Mouse (Mus musculus): ENCODE results near the gene Kctd2. TPM values are rescaled to one million over a fixed set of nuclear protein-coding genes. Genes with fewer than 3 reads are reported as not detected.

Gene Kctd2
- polyA plus RNA-seq, 1 experiment from 2014 or later = 3.9 TPM

- Histone ChIP-seq H3K9me3 (replicated peaks; ENCODE audit: control insufficient read depth, low read length) (0 out of 2 replicates have a peak, but pooled peaks cover 2% of the 10 kb centered on the region), H3K4me1 (ENCODE audit: control insufficient read depth, insufficient read depth, low read length) (peaks cover 12% of the 10 kb centered on the region), H3K27ac (ENCODE audit: low read length) (no peak within 1 kb of the TSS), H3K4me2 (ENCODE audit: low read depth, low read length) (no peak within 1 kb of the TSS), H3K4me3 (ENCODE audit: low read length) (no peak within 1 kb of the TSS), H3K36me3 (ENCODE audit: control insufficient read depth, insufficient read depth) (no peaks in the 10 kb centered on the region), H3K27me3 (ENCODE audit: control insufficient read depth, insufficient read depth, low read length) (no peaks in the 10 kb centered on the region), H3K9ac (ENCODE audit: low read length) (no peak within 1 kb of the TSS)
- no peak for ATAC-seq (replicated peaks; ENCODE audit: extremely low read depth, insufficient read depth, low FRiP score)
- WGBS = 92% methylated on average over 9 of the region's 9 CpGs
Observed at GRCm38 (mm10) chr11:115439906-115440595, 20.1 kb downstream of the Kctd2 start, which contains the start of gene Trim80. Gene Trim80, plus strand, starts transcription at chr11:115440545.

- Histone ChIP-seq H3K36me3 (ENCODE audit: control insufficient read depth, insufficient read depth) (no peaks in the 10 kb centered on the region), H3K4me2 (ENCODE audit: low read depth, low read length) (no peak overlapping the region), H3K27me3 (ENCODE audit: control insufficient read depth, insufficient read depth, low read length) (no peaks in the 10 kb centered on the region), H3K4me3 (ENCODE audit: low read length) (no peak overlapping the region), H3K9me3 (replicated peaks; ENCODE audit: control insufficient read depth, low read length) (0 out of 2 replicates have a peak, but pooled peaks cover 2% of the 10 kb centered on the region), H3K4me1 (ENCODE audit: control insufficient read depth, insufficient read depth, low read length) (peaks cover 3% of the 10 kb centered on the region), H3K27ac (ENCODE audit: low read length) (no peak overlapping the region), H3K9ac (ENCODE audit: low read length) (no peak overlapping the region)
- WGBS = 50% methylated on average over 15 of the region's 15 CpGs
- no peak for ATAC-seq (replicated peaks; ENCODE audit: extremely low read depth, insufficient read depth, low FRiP score)
Observed at GRCm38 (mm10) chr11:115441417-115441816, 21.5 kb downstream of the Kctd2 start.

GRCm38 (mm10) chr11:115446906-115447305, 27.0 kb downstream of the Kctd2 start:
- Histone ChIP-seq H3K27me3 (ENCODE audit: control insufficient read depth, insufficient read depth, low read length) (no peaks in the 10 kb centered on the region), H3K4me3 (ENCODE audit: low read length) (no peak overlapping the region), H3K4me1 (ENCODE audit: control insufficient read depth, insufficient read depth, low read length) (peaks cover 15% of the 10 kb centered on the region), H3K27ac (ENCODE audit: low read length) (peak overlapping the region; percentile 49), H3K9me3 (replicated peaks; ENCODE audit: control insufficient read depth, low read length) (no peaks in the 10 kb centered on the region), H3K4me2 (ENCODE audit: low read depth, low read length) (peak overlapping the region; percentile 14; the same call in 1 of the 2 replicates), H3K9ac (ENCODE audit: low read length) (peak overlapping the region; percentile 58), H3K36me3 (ENCODE audit: control insufficient read depth, insufficient read depth) (no peaks in the 10 kb centered on the region)
- 12% methylated on average over 3 of the region's 3 CpGs for WGBS
- peak; percentile 60; the same call in 1 of the 2 replicates for ATAC-seq (replicated peaks; ENCODE audit: extremely low read depth, insufficient read depth, low FRiP score)

GRCm38 (mm10) chr11:115447321-115447885, 27.5 kb downstream of the Kctd2 start:
- Histone ChIP-seq H3K27me3 (ENCODE audit: control insufficient read depth, insufficient read depth, low read length) (no peaks in the 10 kb centered on the region), H3K4me2 (ENCODE audit: low read depth, low read length) (no peak overlapping the region), H3K36me3 (ENCODE audit: control insufficient read depth, insufficient read depth) (no peaks in the 10 kb centered on the region), H3K4me1 (ENCODE audit: control insufficient read depth, insufficient read depth, low read length) (peaks cover 15% of the 10 kb centered on the region), H3K9me3 (replicated peaks; ENCODE audit: control insufficient read depth, low read length) (no peaks in the 10 kb centered on the region), H3K9ac (ENCODE audit: low read length) (peak overlapping the region; percentile 5; the same call in 1 of the 2 replicates), H3K4me3 (ENCODE audit: low read length) (no peak overlapping the region), H3K27ac (ENCODE audit: low read length) (peak overlapping the region; percentile 49)
- ATAC-seq (replicated peaks; ENCODE audit: extremely low read depth, insufficient read depth, low FRiP score) = peak; percentile 28; the same call in 1 of the 2 replicates
- 82% methylated on average over 11 of the region's 11 CpGs for WGBS

GRCm38 (mm10) chr11:115448075-115448474, 28.1 kb downstream of the Kctd2 start:
- no peak overlapping the region for H3K4me2 ChIP-seq (ENCODE audit: low read depth, low read length)
- no peaks in the 10 kb centered on the region for H3K27me3 ChIP-seq (ENCODE audit: control insufficient read depth, insufficient read depth, low read length)
- WGBS = 87% methylated on average over 16 of the region's 16 CpGs
- no peak for ATAC-seq (replicated peaks; ENCODE audit: extremely low read depth, insufficient read depth, low FRiP score)
- H3K4me3 ChIP-seq (ENCODE audit: low read length) = no peak overlapping the region
- no peak overlapping the region for H3K9ac ChIP-seq (ENCODE audit: low read length)
- H3K27ac ChIP-seq (ENCODE audit: low read length) = no peak overlapping the region
- H3K36me3 ChIP-seq (ENCODE audit: control insufficient read depth, insufficient read depth) = no peaks in the 10 kb centered on the region
- H3K4me1 ChIP-seq (ENCODE audit: control insufficient read depth, insufficient read depth, low read length) = peaks cover 15% of the 10 kb centered on the region
- no peaks in the 10 kb centered on the region for H3K9me3 ChIP-seq (replicated peaks; ENCODE audit: control insufficient read depth, low read length)

GRCm38 (mm10) chr11:115448998-115449397, 29.1 kb downstream of the Kctd2 start:
- Histone ChIP-seq H3K4me3 (ENCODE audit: low read length) (no peak overlapping the region), H3K27ac (ENCODE audit: low read length) (no peak overlapping the region), H3K4me2 (ENCODE audit: low read depth, low read length) (no peak overlapping the region), H3K9me3 (replicated peaks; ENCODE audit: control insufficient read depth, low read length) (no peaks in the 10 kb centered on the region), H3K4me1 (ENCODE audit: control insufficient read depth, insufficient read depth, low read length) (peaks cover 17% of the 10 kb centered on the region), H3K9ac (ENCODE audit: low read length) (no peak overlapping the region), H3K27me3 (ENCODE audit: control insufficient read depth, insufficient read depth, low read length) (no peaks in the 10 kb centered on the region), H3K36me3 (ENCODE audit: control insufficient read depth, insufficient read depth) (no peaks in the 10 kb centered on the region)
- 64% methylated on average over 7 of the region's 7 CpGs for WGBS
- ATAC-seq (replicated peaks; ENCODE audit: extremely low read depth, insufficient read depth, low FRiP score) = no peak

- Histone ChIP-seq H3K36me3 (ENCODE audit: control insufficient read depth, insufficient read depth) (no peaks in the 10 kb centered on the region), H3K27ac (ENCODE audit: low read length) (no peak overlapping the region), H3K4me3 (ENCODE audit: low read length) (no peak overlapping the region), H3K4me2 (ENCODE audit: low read depth, low read length) (no peak overlapping the region), H3K4me1 (ENCODE audit: control insufficient read depth, insufficient read depth, low read length) (peaks cover 17% of the 10 kb centered on the region), H3K27me3 (ENCODE audit: control insufficient read depth, insufficient read depth, low read length) (no peaks in the 10 kb centered on the region), H3K9me3 (replicated peaks; ENCODE audit: control insufficient read depth, low read length) (no peaks in the 10 kb centered on the region; the same call in 1 of the 2 replicates), H3K9ac (ENCODE audit: low read length) (no peak overlapping the region)
- no peak for ATAC-seq (replicated peaks; ENCODE audit: extremely low read depth, insufficient read depth, low FRiP score)
- WGBS = 81% methylated on average over 7 of the region's 7 CpGs
Observed at GRCm38 (mm10) chr11:115450176-115450575, 30.2 kb downstream of the Kctd2 start.

GRCm38 (mm10) chr11:115451781-115452241, 31.9 kb downstream of the Kctd2 start:
- Histone ChIP-seq H3K36me3 (ENCODE audit: control insufficient read depth, insufficient read depth) (no peaks in the 10 kb centered on the region), H3K9me3 (replicated peaks; ENCODE audit: control insufficient read depth, low read length) (no peaks in the 10 kb centered on the region; the same call in 1 of the 2 replicates), H3K27ac (ENCODE audit: low read length) (no peak overlapping the region; the same call in 1 of the 2 replicates), H3K4me1 (ENCODE audit: control insufficient read depth, insufficient read depth, low read length) (peaks cover 10% of the 10 kb centered on the region), H3K4me3 (ENCODE audit: low read length) (no peak overlapping the region), H3K4me2 (ENCODE audit: low read depth, low read length) (no peak overlapping the region), H3K9ac (ENCODE audit: low read length) (no peak overlapping the region), H3K27me3 (ENCODE audit: control insufficient read depth, insufficient read depth, low read length) (no peaks in the 10 kb centered on the region)
- WGBS = 77% methylated on average over 8 of the region's 8 CpGs
- peak; percentile 72 for ATAC-seq (replicated peaks; ENCODE audit: extremely low read depth, insufficient read depth, low FRiP score)

GRCm38 (mm10) chr11:115452281-115452860, 32.4 kb downstream of the Kctd2 start:
- ATAC-seq (replicated peaks; ENCODE audit: extremely low read depth, insufficient read depth, low FRiP score) = no peak
- no peaks in the 10 kb centered on the region for H3K36me3 ChIP-seq (ENCODE audit: control insufficient read depth, insufficient read depth)
- no peak overlapping the region; the same call in 1 of the 2 replicates for H3K27ac ChIP-seq (ENCODE audit: low read length)
- no peak overlapping the region for H3K9ac ChIP-seq (ENCODE audit: low read length)
- no peaks in the 10 kb centered on the region for H3K27me3 ChIP-seq (ENCODE audit: control insufficient read depth, insufficient read depth, low read length)
- 79% methylated on average over 7 of the region's 7 CpGs for WGBS
- peaks cover 9% of the 10 kb centered on the region for H3K4me1 ChIP-seq (ENCODE audit: control insufficient read depth, insufficient read depth, low read length)
- H3K9me3 ChIP-seq (replicated peaks; ENCODE audit: control insufficient read depth, low read length) = no peaks in the 10 kb centered on the region; the same call in 1 of the 2 replicates
- no peak overlapping the region for H3K4me2 ChIP-seq (ENCODE audit: low read depth, low read length)
- H3K4me3 ChIP-seq (ENCODE audit: low read length) = no peak overlapping the region
